Mouse (Mus musculus) spleen, adult 2 months (tissue): ENCODE data around the gene Pard3.

ENCODE experiments used
- CTCF ChIP-seq: fragments of 200-500 bp; IDR thresholded peaks from 2 replicates; pipeline ENCODE4 v1.5.1; 2011; ENCODE audit warnings: mild to moderate bottlenecking, inconsistent platforms; ENCODE audit not compliant: insufficient read depth, insufficient read length, insufficient replicate concordance; ENCODE audit errors: extremely low read depth
- POLR2A ChIP-seq: fragments of 200-500 bp; IDR thresholded peaks from 2 replicates; pipeline ENCODE4 v1.6.1; 2011; ENCODE audit warnings: low read depth, low read length, inconsistent platforms

DNA sequence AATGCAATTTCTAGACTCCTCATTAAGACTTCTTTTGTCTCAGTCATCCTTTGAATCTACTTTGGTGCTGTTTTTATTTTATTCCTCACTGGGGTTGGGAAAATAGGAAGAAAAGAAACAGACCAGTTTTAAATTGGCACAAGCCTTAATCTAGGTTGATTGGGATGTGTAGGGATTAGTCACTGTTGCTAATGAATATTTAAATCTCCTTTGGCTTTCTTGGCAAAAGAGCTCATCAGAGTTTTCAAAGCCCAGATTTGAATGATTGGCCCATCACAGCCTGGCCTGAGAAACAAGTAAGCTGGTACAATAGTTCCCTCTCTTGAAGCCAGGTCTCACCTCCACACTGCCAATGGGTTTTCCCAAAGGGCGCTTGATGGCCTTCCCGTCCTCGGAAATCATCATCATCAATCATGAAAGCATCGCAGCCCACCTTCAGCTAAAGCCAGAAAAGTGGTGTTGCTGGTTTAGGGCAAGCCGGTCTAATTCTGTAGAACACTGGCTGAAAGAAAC is 527.0 kb downstream of the Pard3 start:
- TF ChIP-seq CTCF: no peak
- TF ChIP-seq POLR2A: no peak
